Mouse (Mus musculus): ENCODE data around the gene Rdh12.
A peak's percentile ranks its signal among the peaks of the same experiment; 100 is the strongest.
"Not testable (repeated sequence)": the region's sequence is repeated elsewhere in the genome, so short reads cannot be mapped to it uniquely, and the experiment has no call there.

Rdh12 gene

DNA sequence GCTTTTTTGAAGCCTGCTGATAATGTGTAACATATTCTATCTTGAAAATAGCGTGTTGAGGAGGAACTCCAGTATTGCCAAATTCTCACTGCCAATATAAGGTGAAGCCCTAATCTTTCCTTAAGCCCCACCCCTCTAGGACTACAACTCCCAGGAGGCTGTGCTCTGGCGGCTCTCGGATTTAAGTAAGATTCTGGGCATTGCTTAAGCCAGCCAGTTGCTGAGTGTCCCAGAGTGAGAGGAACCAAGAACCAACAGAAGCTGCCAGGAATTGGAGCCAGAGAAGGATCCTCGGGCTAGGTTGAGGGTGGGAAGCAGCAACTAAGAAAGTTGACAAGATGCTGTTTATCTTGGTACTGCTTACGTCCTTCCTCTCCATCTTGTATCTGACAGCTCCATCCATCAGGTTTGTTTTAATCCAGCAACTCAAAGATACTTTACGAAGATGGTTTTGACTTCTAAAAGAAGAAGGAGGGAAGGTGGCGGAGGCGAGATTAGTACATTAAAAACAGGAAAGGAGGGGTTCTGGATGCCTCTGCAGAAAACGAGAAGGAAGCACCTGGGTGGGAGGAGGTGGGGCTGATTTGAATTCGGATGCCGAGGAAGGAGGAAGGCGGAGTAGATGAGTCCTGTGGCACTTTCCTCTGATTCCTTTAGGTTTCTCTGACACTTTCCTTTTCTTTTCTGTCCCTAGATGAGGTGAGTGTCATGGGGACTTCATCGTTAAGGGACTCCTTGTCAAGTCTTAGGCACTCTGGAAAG, at the start of gene Rdh12:
Gene Rdh12, plus strand, starts transcription at position 212 of the 762 bp plus-strand sequence.
- peak; percentile 14 to 30 for DNase-seq (ENCODE audit: low spot score in 2 of 2)

DNA sequence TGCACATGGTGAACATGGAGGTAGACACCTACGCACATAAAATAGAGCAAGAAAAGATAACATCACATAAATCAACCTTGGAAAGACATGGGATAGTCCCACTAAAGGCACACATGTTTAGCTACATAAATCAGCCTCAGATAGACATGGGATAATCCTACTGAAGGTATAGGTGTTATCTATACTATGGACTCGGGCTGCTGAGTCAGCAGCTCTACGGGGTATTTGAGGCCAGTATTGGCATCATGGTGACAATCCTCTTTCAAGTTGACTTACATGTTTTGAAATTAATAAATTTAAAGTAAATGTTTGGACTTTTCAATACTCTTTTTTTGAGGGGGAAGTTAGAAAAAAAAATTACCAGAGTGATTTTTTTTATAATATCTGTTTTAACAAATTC, 45.8 kb upstream of the Rdh12 start:
- no peak for DNase-seq (ENCODE audit: low spot score in 2 of 2)

DNA sequence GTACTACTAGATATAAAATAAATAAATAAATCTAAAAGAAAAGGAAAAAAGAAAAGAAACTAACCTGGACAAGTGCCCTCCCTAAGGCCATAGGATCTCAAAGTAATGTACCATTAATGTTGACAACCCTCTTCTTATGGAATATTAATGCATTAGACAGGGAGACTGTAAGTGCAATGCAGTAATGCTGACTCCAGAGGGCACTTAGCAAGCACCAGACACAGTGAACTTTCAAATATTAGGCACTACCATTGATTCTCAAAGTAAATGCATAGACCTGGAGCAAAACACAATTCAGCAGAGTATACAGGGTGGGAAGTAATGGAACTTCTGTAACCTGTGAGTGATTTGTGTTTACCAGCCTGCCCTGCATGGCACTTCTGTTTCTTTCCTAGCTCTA, 39.5 kb upstream of the Rdh12 start:
- no peak for DNase-seq (ENCODE audit: low spot score in 2 of 2)

DNA sequence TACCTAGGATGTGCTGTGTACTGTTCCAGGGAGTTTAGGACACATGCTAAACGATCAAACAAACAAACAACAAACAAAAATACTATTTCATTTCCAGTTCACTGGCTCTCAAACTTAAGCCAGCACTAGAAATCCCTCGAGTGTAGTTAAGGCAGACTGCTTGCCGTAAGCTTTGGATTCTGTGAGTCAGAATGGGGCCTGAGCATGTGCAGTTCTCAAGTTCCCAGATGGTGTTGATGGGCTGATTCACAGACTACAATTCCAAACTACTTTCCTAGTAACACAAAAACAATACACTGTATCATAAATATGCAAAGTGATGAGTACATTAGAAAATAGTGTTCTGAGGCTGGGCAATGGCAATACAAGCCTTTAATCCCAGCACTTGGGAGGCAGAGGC, 38.3 kb upstream of the Rdh12 start:
- DNase-seq (ENCODE audit: low spot score in 2 of 2), result no peak

DNA sequence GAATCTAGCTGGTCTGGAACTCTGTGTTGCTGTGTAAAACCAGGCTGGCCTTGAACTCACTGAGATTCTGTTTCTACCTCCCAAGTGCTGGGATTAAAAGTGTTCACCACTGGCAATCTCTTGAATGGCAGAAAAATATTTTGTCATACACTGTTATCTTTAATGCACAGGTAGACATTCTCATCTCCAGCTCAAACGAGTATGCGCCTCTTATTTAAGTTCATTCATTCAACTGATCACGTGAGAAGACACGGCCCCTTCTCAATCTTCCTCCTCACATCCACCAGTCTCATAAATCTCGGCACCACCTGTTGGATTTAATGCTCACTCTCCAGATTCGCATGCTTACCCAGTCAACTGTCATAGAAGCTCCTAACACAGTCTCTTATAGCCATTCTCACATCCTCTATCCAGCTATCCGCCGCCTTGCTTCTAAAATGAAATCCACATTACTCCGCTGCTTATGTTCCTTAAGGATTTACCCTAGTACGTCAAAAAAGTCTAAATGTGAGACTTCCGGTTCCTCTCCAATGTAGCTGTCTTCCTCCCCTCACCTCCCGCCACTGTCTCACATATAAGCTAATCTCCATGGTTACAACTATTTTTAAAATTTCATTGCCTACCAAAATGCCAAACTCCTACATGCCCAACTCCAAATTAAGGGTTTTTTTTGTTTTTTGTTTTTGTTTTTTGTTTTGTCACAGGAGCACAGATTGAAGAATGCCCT, 37.3 kb upstream of the Rdh12 start:
- DNase-seq (ENCODE audit: low spot score in 2 of 2), result no peak

DNA sequence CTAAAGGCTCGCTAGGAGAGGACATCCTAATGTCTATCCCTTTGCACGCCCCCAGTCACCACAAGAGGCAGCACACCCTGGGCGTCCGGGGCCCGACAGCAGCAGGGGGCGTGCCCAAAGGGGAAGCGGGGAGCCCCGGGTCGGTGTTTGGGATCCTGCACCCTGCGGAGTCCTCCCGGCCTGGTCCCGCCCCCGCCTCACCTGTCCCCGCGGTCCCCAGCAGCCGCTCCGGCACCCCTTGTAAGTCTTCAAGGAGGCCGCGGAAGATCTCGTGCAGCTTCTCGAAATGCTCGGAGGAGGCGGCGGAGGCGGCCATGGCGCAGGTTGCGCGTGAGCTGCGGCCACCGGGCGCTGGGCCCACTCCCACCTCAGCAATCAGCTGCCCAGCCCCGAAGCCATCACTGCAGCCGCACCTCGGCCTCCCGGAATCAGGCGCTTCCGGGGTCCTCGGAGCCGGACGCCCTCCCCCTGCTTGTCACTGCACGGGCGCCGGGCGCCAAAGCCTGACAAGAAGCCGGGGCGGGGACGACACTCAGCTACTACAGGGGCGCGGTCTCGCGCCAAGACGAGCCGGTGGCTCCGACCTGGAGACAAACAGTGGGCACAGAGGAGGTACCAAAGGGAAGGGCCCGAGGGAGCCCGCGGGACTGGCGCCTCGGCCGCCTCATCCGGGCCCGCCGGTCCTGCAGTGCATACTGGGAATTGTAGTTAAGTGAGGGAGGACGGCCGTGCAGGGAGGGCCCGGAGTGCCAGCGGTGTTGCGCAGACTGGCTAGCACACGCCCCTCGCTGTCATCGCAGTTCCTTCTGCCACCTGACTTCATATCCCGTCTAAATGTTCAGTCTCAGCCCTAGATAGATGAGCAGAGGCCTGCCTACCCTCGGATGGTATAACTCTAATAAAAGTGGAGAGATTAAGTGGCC, 36.4 kb upstream of the Rdh12 start, which contains the start of gene Vti1b:
Gene Vti1b, minus strand, starts transcription at position 649 of the 923 bp plus-strand sequence.
- peak; percentile 93 to 94 for DNase-seq (ENCODE audit: low spot score in 2 of 2)

DNA sequence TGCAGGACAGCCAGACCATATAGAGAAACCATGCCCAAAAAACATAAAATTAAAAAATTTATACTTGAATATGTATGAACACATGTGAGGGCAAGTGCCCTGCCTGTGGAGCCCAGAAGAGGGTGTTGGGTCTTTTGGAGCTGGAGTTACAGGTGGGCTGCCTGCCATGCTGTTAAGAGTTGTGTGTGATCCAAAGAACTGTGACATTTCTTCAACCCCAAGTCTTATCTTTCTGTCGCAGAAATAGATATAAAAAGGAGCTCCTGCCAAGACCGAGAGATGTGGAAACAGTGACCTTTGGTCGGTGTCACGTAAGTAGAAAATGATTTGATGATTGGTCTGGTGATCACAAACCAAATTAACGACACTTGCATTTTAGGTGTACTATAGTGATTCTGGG, 35.0 kb upstream of the Rdh12 start:
- no peak for DNase-seq (ENCODE audit: low spot score in 2 of 2)

DNA sequence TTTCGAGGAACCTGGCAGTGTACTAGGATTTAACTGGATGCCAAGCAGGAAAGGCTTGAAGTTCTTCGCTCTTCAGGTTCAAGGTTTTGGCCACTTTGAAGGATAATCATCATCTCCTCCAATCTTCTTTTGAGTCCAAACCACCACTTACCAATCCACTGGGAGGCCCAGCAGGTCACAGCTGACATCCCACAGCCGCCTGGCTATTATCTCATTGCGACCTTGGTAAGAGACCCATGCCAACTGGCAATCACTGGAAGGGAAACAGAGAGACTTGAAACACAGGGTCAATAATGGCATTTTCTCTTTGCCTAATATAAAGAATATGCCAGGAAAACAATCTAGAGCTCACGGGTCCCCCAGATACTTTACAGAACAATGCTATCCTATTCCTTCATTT, 32.7 kb upstream of the Rdh12 start:
- DNase-seq (ENCODE audit: low spot score in 2 of 2), result no peak

DNA sequence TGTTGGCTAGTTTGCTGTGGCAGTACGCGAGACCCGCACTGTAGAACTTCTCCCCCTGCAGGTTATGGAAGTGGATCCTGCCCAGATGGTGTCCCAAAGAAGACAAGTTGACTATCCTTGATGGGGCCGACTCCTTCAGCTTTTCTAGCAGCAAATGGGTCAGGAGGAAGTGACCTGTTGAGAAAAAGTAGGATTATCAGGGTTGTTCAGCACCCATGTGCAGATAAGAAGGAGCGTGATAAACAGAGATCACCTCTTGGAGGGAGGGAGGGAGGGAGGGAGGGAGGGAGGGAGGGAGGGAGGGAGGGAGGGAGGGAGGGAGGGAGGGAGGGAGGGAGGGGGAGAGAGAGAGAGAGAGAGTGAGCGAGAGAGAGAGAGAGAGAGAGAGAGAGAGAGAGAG, 23.6 kb upstream of the Rdh12 start:
- not testable (repeated sequence) for DNase-seq (ENCODE audit: low spot score in 2 of 2)

DNA sequence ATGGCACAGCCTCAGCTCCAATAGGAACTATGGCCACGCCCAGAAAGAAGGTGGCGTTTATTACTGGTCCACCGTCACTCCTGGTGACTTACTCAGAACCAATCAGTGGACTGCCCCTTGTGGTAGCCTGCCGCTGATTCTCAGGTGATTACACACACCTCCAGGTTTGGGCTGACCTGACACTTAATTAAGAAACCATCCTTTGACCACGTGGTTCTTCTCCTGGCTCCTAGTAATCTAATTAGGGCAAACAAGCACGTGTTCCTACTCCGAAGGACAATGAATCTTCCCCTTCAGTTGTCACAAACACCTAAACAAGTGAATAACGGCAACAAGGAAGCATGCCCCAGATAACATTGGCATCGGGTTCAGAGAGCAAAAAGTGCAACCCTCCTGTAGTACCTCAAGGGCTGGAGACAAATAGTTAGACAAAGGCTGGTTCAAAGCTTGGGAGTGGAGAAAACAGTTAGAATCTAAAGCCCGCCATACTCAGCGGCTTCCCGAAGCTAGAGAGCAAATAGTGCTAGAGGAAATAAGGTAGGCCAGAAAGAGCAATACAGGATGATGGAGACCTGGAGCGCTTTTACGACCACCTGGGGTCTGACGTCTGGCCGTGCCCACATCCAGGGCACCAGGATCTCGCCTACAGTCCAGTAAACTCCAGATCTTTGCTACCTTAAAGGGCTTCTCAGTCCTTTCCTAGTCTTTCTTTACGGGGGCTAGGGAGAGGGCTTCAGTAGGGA, 17.6 kb upstream of the Rdh12 start:
- peak; percentile 40 to 60 for DNase-seq (ENCODE audit: low spot score in 2 of 2)

DNA sequence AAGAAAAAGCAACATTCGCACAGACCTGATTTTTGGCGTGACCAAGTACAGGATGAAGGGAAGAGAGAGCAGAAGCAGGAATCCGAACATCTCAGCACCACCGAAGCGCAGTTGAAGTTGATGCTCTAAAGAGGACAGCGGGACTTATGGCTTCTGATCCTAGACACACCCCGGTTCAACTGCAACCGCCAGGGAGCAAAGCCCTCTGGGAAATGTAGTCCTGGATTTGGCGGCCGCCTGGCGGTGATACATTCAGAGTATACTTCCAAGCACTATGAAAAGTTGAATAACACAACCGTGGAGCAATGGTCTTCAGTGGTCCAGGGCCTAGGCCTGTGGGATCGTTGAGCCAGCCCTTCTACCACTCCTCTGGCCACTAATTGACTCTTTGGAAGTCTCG, 17.0 kb upstream of the Rdh12 start:
- DNase-seq (ENCODE audit: low spot score in 2 of 2), result peak; percentile 70 to 82

DNA sequence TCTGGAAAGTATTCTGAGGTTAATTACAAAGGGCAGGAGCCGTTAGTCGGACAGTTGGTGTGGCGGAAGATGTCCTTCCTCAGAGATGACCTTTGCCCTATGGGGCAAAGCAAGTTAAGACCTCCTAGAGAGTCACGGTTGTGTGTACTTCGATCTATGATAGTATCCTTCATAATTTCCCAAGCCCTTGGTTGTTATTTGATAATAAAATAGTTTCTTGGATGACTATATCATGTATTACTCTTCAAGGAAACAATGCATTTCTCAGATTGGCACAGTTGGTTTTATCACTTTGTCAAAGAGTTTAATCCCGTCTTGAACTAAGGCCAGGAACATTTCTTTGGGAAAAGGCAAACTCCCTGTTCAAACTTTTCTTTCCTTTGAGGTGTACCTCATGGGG, 16.5 kb upstream of the Rdh12 start, which contains the start of gene Rdh11:
Gene Rdh11, minus strand, starts transcription at position 101 of the 400 bp plus-strand sequence.
- DNase-seq (ENCODE audit: low spot score in 2 of 2), result no peak

DNA sequence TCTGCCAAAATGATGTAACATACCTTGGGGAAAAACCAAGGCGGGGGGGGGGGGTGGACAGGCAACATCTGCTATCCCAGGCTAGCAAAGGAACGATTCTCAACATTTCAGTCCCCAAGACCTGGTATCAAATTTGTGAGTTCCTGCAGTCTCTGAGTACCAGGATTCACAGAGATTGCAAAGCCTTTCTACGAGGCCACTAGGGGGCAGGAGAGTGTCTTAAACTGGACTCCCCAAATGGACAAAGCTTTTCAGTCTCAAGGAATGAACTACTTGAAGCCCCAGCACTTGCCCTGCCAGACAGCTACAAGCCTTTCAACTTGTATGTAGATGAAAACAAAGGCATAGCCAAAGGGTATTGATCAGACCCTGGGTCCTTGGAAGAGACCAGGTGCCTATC, 15.3 kb upstream of the Rdh12 start:
- DNase-seq (ENCODE audit: low spot score in 2 of 2), result peak; percentile 45 to 67

DNA sequence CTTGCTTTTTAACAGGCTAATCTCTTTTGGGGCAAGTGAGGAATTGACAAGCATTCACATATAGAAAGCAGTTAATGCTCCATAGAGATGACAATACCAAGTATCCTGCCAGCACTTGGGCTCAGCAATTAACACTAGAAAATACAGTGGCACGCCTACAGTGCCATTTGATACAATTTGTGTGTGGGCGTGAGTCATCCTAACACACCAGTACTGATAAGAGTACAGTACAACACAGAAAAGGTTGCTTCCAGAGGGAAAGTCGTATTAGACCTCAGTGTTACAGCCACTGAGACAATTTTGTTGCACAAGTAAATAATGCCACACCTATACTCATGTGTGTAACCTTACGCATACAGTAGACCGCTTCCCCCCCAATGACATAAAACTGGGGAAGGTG, 11.6 kb upstream of the Rdh12 start:
- DNase-seq (ENCODE audit: low spot score in 2 of 2), result no peak

DNA sequence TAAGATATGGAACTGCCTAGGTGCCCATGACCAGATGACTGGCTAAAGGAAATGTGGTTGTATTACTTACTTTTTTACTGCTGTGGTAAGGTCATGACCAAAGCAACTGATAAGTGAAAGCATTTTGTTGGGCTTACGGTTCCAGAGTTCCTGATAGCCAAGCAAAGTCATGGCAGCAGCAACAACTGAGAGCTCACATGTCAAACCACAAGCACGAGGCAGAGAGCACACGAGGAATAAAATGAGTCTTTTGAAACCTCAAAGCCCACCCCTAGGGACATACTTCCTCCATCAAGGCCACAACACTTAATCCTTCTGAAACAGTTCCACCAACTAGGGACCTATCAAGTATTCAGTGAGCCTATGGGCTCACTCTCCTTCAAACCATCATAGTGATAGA, 6.8 kb upstream of the Rdh12 start:
- DNase-seq (ENCODE audit: low spot score in 2 of 2), result no peak

DNA sequence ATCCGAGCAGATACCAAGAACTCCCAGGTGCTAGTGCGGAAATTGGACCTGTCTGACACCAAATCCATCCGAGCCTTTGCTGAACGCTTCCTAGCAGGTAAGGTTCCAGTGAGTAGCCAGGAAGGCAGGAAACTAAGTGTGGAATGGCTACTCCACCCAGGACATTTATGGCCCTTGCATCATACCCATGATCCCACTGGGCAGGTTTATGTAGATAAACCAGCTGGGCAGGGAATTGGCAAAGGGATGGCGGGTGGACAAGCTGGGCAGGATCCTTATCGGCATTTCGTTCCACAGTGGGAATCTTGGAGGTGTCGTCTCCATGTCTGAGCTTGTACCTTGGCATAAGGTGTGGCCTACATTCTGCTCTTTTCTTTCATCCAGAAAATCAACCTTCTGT, 2.7 kb downstream of the Rdh12 start:
- no peak for DNase-seq (ENCODE audit: low spot score in 2 of 2)

DNA sequence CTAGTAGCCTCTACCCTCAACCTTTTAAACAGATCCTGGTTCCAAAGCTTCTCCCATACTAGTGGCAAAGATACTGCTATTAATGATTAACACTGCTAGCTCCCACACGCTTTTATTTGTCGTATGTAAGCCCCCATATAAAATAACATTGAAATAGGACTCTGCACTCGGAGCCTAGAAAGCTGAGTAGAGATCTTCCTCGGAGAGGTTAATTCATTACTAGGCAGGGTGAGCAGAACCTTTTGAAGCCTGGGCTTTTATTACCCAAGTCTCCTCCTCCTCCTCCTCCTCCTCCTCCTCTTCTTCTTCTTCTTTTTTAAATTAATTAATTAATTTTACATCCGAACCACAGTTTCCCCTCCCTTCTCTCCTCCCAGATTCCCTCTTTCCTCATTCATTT, 8.8 kb downstream of the Rdh12 start:
- no peak for DNase-seq (ENCODE audit: low spot score in 2 of 2)

DNA sequence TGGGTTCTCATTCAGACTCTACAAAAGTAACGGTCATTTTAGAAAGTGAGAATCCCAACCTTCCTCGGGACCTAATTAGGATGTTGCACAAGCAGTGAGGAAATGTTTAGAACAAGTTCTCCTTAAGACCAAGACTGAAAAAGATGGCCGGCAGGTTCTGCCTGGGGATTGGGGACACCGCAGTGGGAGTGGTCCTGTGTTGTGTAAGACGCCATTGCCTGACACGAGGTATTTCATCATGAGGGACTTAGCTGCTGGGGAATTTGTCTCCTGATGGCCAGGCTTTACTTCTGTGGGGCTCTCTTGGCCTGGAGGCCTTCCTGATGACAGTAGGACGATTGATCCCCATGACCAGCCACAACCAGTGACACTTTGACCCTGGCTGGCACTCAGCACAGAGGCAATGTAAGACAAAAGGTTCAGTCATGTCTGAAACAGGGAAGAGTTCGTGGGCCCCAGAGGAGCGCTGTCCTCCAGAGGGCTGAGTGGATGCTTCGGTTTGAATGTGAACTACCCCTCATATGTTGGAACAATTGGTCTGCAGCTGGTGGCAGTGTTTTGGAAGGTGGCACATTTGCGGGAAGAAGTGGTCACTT, 26.9 kb downstream of the Rdh12 start:
- no peak for DNase-seq (ENCODE audit: low spot score in 2 of 2)

DNA sequence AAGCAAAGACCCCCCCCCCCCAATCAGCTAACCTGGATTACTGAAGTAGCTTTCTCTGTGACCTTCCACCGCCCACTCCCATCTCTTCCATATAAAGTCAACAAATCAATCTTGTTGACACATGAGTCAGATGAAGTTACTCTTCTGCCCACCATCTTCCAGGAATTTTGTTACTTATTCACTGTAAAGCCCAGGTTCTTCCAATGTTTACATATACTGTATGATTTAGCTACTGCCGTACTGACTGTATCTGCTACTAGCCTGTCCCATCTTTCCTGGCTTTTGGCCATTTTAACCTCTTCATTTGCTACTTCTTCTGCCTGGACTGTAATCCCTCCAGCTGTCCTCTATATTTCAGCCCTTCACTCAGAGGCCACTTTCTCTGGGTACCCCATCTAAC, 33.3 kb downstream of the Rdh12 start:
- DNase-seq (ENCODE audit: low spot score in 2 of 2), result no peak

DNA sequence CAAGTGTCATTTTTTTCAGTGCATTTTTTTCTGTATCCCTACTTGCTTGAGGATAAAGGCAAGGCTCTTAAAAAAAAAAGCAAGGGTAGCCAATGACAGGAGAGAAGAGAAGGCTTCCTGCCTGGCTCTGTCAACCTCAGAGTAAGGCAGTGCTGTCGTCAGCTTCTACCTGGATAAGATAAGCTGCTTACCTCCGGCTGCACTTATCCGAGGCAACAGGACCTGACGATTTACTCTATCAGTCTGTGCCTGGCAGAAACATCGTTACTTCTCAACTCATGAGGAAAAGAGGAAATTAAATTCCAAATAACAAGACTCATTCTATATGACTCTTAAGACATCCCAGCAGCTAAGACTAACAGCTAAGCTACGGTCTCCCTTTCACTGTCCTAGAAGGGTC, 34.2 kb downstream of the Rdh12 start:
- DNase-seq (ENCODE audit: low spot score in 2 of 2), result no peak

DNA sequence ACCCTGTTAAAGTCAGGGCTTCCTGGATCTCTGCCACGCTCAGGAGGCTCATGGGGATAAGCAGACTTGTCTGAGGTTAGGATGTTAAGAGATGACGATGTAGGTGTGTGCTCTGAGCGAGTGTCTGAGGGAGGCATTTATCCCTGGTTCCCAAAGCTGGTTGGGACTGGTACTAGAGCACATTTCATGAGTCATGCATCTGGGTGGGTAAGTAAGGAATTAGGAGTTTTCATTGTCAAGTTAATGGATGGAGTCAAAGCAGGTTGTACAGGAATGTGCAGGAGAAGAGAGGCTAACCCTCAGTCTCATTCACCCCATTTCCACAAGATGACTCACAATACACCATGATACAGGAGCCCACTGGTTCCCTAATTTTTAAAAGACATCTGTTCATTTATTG, 39.4 kb downstream of the Rdh12 start:
- no peak for DNase-seq (ENCODE audit: low spot score in 2 of 2)

Measured in natural killer cell, adult 2 months (primary cell).